Mouse (Mus musculus) adrenal gland, postnatal 10 days (tissue): Measurements from ENCODE around the gene Hjurp. TPM values are rescaled to one million over a fixed set of nuclear protein-coding genes. Genes with fewer than 3 reads are reported as not detected.
"Not testable (repeated sequence)": the region's sequence is repeated elsewhere in the genome, so short reads cannot be mapped to it uniquely, and the experiment has no call there.

Experiments
- DNase-seq: peaks from one replicate; pipeline ENCODE4 v3.0.0; 2021; ENCODE audit warnings: mixed read lengths
- total RNA-seq, 2 experiments: library from RNA; stranded (reverse); gene quantifications; 2 replicates each; pipeline ENCODE4 v1.2.3; 2021

Hjurp gene
- total RNA-seq, 2 experiments from 2014 or later: 63.8 to 91.9 TPM

DNA sequence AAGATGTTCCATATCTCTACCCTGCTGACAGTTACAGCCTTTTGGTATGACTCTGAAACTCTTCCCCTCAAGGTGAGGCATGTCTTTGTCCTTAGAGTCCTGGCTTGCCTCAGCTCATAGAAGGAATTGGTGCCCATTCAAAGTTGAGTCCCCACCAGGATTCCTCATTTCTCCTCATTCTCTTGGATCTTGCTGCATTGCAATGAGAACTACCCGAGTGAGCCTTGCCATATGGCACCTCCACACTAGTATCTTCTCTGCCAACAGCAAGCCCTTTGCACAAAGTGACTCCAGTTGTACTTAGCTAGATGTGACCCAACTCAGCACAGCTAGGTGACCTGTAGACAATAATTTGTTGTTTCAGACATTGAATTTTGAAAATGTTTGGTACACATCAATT lies 53.8 kb downstream of the Hjurp start:
- DNase-seq: peak; percentile 34

DNA sequence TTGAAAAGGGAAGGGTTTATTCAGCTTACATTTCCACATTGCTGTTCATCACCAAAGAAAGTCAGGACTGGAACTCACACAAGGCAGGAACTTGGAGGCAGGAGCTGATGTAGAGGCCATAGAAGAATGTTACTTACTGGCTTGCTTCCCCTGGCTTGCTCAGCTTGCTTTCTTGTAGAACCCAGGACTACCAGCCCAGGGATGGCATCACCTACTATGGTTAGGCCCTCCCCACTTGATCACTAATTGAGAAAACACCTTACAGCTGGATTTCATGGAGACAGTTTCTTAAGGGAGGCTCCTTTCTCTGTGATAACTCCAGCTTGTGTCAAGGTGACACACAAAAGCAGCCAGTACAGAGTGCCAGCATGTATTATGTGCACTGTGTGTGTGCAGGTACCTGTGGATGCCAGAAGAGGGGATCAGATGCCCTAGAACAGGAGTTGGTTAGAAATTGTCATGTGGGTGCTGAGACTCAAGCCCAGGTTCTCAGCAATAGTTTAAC lies 54.4 kb downstream of the Hjurp start:
- not testable (repeated sequence) for DNase-seq

DNA sequence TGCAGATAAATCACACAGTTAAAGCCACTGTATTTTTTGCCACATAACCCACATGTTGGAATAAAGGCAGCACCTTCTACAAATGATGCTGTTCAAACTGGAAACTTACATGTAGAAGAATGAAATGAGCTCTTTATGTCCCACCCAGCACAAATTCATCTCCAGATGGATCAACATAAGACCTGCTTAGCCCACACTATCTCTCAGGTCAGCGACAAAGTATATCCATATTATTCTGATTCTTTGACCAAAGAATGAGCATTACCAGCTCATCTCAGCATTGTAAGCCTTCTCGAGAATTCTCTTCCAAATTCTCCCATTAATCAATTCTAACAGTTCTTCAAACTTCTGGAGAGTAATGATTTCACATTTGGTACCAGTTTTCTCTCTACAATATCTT lies 55.2 kb downstream of the Hjurp start:
- DNase-seq: no peak

DNA sequence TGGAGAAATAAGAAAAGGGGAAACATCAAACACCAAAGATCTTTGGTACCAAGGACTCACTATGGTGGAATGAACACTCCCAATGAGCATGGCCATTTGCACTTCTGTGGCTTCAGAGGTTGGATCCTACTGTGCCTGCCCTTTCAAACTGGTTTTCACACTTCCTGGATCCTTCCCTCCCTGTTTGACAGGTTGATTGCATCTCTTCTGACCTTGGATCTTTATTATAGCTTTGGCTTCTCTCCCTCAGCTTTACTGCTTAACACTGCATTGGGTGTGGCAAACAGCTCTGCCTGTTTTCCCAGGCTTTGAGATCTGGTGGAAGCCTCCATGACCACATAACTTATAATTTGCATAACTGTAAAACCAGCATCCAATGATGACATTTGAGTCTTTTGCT lies 57.1 kb downstream of the Hjurp start:
- no peak for DNase-seq

DNA sequence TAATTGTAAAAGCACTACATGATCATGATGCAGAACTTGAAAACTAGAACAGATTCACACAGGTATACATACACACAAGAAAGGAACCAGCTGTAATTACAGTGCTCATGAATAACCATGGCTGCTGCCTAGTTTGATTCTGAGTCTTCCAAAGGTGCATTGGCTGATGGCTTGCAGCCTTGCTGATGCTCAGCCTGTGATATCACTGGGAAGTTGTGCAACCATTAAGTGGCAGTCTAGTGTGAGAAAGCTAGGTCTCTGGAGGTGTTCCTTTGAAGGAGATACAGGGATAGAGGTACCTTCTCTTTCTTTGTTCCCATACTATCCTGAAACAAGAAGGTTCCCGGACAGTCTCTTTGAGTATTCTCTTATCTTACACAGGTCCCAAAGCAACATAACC lies 58.4 kb downstream of the Hjurp start:
- DNase-seq: no peak

DNA sequence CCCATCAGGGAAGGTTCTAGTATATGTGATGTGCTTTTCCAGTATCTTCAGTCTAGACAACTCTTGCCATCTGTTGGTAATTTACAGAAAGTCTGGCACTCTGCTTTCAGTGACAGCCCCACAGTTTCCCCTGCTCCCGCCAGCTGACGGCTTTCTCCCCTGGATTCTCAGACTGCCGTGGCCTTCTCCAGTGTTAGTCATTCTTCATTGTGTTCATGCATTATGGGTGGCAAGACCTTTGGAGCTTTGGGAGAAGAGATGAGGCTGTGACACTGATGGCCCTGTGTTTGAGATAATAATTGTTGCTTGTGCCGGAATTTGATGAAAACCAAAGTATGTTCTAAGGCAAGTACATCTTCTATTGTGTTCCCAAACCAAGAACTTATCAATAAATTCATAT lies 58.8 kb downstream of the Hjurp start:
- DNase-seq: no peak

DNA sequence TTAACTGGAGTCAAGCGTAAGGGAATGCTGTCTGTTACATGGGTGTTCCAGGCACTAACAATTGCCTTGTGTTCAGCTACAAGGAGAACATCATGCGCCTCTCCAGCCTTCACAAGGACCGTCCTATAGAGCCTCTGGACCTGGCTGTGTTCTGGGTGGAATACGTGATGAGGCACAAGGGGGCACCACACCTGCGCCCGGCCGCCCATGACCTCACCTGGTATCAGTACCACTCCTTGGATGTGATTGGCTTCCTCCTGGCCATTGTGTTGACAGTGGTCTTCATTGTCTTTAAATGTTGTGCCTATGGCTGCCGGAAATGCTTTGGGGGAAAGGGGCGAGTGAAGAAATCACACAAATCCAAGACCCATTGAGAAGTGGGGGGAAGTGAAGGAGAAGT lies 59.4 kb downstream of the Hjurp start:
- DNase-seq: peak; percentile 11

DNA sequence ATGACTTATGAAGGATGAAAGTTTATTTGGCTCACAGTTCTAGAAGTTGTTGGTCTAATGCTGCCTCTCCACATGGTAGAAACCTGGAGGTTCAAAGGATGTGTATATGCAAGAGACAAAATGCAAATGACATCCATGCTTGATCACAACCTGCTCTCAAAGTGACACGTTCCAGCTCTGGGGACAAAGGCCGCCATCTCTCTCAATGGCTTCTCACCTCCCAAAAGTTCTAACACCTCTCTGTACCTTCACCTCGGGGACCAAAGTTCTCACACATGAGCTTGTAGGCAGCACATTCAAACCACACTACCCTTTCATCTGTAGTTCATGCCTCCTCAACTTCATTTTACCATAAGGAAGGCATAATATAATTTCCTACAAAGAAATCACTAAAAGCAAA lies 59.9 kb downstream of the Hjurp start:
- DNase-seq: no peak

DNA sequence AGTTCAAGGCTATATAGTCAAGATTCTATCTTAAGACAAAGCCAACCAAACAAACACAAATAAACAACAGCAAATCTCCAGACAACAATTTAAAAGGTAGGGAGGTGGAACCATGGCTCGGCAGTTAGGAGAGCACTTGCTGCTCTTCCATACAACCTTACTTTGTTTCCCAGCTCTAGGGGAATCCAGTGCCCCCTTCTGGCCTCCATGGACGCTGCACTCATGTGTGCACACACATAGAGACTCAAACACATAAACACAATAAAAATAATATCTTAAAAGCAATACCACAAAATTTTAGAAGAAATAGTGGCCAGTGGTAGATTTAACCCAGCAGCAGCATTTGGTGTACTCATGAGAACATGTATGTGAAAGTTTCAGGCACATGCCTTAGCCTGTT lies 60.3 kb downstream of the Hjurp start:
- no peak for DNase-seq

DNA sequence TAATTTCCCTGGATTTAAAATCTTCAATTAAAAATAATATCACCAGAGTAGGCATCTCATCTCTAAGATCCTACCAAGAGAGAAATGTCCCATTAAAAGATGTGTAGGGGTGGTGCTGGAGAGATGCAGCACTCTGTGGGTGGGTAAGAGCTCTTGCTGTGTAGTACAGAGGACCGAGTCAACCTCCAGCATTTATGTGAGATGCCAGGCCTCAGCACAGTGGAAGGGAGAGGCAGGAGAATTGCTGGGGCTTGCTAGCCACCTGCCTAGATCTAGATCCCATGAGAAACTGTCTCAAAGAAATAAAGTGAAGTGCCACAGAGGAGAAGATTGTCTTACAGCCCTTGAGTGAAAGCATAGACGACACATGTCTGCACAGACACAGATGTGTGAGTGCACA lies 60.9 kb downstream of the Hjurp start:
- DNase-seq: no peak

DNA sequence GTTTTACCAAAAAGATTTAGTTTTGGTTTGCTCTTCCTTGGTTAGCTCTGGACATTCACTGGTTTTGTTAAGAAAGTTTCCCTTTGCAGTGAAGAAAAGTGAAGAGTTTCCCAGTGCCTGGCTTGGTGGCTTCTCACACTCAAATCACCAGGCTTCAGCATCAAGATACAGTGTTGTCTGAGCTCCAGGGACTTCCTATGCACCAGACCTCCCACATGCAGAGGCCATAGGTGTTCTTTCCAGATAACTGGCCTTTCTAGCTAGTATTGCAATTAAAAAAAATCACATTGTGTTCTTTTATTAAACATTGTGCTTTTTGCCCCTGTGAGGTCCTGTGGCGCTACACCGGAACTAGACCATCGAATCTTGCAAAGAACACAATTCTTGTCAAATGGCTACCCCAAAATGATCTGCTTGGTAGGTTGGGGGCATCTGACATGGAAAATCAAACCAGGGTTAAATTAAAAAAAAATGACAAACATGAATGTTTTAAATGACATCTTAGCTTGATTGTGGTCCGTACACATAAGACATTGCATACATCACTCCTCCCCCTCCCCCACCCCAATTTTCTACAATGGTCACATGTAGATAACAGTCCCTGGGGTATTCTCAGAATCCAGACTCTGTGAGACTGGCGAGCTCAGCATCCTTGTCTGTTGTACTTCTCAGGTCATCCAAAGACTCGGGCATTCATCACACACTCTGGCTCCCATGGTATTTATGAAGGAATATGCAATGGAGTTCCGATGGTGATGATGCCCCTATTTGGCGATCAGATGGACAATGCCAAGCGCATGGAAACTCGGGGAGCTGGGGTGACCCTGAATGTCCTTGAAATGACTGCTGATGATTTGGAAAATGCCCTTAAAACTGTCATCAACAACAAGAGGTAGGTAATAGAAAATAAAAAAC lies 61.7 kb downstream of the Hjurp start:
- DNase-seq: no peak

DNA sequence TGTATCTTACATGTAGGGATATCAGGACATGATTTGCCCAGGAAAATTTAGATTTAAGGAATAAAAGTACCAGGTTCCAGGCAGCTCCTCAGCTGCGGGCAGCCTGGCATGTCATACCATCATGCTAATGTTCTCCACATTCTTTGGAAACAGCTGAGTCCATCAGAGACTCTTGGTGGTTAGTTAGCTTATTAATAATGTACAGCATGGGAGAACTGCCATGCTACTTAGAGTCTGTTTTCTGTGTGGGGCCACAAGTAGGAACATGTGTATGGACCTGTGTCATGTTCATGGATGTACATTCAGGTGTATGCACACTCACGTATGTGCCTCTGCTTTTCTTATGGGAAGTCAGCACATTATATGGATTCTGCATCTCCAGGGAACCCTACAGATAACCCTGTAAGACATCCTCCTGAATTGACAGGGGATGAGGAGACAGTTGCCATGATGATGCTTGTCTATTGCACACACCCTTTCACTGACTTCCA lies 62.9 kb downstream of the Hjurp start:
- DNase-seq: no peak

DNA sequence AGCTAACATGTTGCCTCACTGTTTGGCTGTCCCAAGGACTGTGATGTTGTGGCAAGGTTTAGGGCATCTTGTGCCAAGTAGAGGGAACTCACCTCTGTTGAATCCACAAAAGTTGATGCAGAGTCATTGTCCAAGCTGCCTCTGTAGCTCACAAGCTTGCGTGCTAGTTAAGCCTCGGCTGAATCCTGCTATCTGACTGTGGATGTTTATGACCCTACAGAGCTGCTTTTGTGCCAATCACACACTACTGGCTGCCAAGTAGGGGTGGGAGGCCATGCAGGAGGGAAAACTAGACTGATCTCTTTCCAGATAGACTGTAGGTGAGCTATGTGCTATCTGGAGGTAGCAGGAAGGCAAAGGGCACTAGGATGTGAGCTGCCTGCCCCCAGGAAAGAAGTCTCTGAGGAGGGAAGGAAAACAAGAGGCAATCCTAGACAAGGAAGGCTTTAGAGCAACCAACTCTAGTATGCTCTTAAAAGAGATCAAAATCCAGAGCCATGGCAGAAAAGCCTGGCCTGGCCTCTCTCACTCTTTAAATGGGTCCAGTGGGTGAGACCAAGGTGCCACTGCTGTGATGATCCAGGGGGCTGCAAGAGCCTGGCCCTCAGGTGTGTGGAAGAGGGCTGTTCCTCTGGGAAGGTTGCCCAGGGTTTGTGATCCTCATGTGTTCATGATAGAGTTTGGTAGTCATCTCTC lies 63.5 kb downstream of the Hjurp start:
- DNase-seq: no peak

DNA sequence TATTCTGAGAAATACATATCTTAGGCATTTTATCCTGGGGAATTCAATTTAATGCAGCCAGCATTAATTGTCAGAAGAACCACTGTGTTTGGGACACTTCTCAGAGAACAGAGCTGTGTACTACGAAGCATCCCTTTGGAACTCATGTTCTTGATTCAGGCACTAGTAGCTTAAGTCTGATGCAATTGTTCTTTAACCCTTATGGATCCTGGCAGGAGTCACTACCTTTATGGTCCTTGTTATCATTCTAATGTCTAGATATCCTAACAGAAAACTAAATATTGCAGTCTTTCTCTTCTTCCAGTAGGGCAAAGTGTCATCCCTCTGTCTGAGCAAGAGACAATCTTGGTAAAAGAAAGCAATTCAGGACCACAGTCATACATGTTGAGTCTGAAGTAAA lies 64.4 kb downstream of the Hjurp start:
- no peak for DNase-seq

Other genes with a start within 250 kb of the Hjurp start
- gene Ugt1a10, start 222.2 kb downstream of the Hjurp start, total RNA-seq: 1 to 10 TPM; 2.8 to 7.9 TPM
- 1 to 10 TPM; 4.1 to 6.3 TPM for gene Ugt1a9, start 206.8 kb downstream of the Hjurp start, total RNA-seq
- under 1 TPM; 0.21 to 0.30 TPM for gene Ugt1a8, start 189.8 kb downstream of the Hjurp start, total RNA-seq
- 1 to 10 TPM; 1.9 to 2.6 TPM for gene Ugt1a7c, start 182.6 kb downstream of the Hjurp start, total RNA-seq
- gene Ugt1a6b, start 174.4 kb downstream of the Hjurp start, total RNA-seq: 10 to 100 TPM in 1 of 2 experiments, 1 to 10 TPM in 1; 7.3 to 13.6 TPM
- gene Ugt1a6a, start 142.8 kb downstream of the Hjurp start, total RNA-seq: 10 to 100 TPM in 1 of 2 experiments, 1 to 10 TPM in 1; 9.1 to 14.0 TPM
- gene Ugt1a5, start 111.6 kb downstream of the Hjurp start, total RNA-seq: under 1 TPM; 0.48 to 0.61 TPM
- gene Ugt1a2, start 77.0 kb downstream of the Hjurp start, total RNA-seq: under 1 TPM; 0.18 to 0.61 TPM
- gene Dnajb3, start 71.9 kb downstream of the Hjurp start, total RNA-seq: 1 to 10 TPM; 3.0 to 3.9 TPM
- 100 to 1,000 TPM in 1 of 2 experiments, 10 to 100 TPM in 1; 40.3 to 102 TPM for gene Ugt1a1, start 65.7 kb downstream of the Hjurp start, total RNA-seq
- 1 to 10 TPM in 1 of 2 experiments, under 1 TPM in 1; 0.67 to 1.3 TPM for gene Mroh2a, start 50.6 kb downstream of the Hjurp start, total RNA-seq
- gene Trpm8, start within 50 bp of the Hjurp start, total RNA-seq: not detected
- gene Spp2, start 129.3 kb upstream of the Hjurp start, total RNA-seq: 100 to 1,000 TPM in 1 of 2 experiments, 10 to 100 TPM in 1; 42.3 to 106 TPM
- not detected for gene Glrp1, start 232.4 kb upstream of the Hjurp start, total RNA-seq